Mouse (Mus musculus): ENCODE results near the gene Mrpl34.
"Not testable (repeated sequence)": the region's sequence is repeated elsewhere in the genome, so short reads cannot be mapped to it uniquely, and the experiment has no call there.

Mrpl34 gene

DNA sequence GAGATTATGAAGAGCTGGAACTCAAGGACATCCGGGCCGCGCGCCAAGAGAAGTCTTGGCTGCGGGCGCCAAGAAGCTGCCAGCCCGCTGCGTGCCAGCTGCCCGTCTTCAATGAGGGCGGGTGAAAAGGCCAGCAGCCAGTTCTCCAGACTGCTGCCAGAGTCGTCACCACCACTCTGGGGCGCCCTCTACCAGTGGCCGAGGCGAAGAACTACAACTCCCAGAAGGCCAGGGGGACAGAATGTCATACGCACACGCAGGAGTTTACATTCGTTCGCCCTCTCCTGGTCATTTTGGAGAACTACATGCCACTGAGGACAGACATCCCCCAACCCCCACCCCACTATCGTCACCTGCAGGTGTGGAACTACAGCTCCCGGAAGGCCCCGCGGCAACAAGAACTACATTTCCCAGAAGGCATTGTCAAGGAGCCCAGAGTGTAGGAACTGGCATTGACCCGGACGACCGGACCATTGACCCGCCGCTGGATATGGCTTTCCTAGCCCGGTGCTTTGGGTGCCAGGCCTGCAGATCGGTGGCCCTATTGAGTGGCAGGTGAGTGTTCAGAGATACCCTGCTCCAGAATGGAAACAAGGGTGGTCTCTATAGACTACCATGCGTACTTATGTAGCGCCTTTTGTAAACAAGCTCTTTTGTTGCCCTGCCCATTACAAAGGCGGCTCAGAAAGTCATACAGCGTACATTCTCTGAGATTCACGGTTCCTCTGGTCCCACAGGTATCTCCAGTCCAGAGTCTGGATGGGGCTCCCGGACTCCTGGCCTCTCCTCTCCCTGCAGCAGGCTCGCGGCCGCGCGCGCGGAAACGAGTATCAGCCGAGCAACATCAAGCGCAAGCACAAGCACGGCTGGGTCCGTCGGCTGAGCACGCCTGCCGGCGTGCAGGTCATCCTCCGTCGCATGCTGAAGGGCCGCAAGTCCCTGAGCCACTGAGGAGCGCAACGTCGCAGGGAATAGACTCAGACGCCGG is at the start of gene Mrpl34:
Gene Mrpl34 (plus strand): TSS at position 447 of the 988 bp plus-strand sequence.
- DNase-seq (ENCODE audit: low read depth, low spot score), result peak; percentile 99

DNA sequence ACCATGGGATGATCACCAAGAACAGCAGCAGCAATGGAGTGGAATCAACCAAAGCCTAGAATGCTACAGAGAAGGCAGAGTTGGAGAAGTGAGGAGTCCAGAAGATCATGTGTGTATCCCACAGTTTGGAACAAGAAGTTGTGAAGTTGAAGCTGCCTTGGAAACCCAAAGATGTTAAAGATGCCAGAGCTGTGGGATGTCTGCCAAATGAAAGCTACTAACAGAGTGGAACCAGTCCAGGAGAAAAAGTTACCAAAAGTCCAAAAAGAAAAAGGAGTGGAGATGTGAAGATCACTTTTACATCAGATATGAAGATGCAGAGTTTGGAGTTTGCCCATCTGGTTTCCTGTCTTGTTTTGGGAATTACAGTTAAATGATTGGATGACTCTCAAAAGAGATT is 42.6 kb upstream of the Mrpl34 start:
- no peak for DNase-seq (ENCODE audit: low read depth, low spot score)

DNA sequence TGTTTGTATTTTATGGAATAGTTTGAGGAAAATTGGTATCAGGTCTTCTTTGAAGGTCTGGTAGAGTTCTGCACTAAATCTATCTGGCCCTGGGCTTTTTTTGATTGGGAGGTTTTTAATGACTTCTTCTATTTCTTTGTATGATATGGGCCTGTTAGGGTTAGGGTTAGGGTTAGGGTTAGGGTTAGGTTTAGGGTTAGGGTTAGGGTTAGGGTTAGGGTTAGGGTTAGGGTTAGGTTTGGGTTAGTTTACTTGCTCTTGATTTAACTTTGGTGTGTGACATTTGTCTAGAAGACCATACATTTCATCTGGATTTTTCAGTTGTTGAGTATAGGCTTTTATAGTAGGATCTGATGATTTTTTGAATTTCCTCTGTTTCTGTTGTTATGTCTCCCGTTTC is 31.8 kb upstream of the Mrpl34 start:
- DNase-seq (ENCODE audit: low read depth, low spot score), result not testable (repeated sequence)

DNA sequence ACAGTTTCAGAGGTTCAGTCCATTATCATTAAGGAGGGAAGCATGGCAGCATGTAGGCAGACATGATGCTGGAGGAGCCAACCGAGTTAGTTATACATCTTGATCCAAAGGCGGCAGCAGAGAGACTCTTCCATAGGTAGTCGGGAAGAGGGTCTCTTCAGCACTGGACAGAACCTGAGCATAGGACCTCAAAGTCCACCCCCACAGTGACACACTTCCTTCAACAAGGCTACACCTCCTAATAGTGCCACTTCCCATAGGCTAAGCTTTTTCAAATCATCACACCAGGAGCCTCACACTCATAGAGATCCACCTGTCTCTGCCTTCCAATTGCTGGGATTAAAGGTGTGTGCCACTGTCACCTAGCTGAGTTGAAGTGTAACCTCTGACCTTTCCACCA is 27.7 kb upstream of the Mrpl34 start:
- DNase-seq (ENCODE audit: low read depth, low spot score), result no peak

DNA sequence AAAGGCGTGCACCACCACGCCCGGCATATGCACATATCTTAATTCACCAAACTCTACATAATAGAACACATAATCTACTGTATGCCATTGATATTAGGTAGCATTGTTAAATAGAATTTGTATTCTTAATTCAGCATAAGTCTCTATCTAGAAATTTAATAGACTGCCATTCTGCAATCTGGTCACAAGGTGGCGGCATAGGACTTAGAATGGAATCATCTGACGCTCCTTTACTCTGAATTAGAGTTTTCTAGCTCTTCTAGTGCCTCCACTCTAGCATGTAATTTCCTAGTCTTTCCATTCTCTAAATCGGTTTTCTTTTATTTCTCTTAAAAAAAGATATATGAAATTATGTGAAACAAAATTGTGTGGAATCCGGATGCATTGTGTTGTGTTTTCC is 23.4 kb upstream of the Mrpl34 start:
- DNase-seq (ENCODE audit: low read depth, low spot score), result peak; percentile 69

- no peak for DNase-seq (ENCODE audit: low read depth, low spot score)
Observed at GRCm38 (mm10) chr8:71445096-71445495, 19.7 kb upstream of the Mrpl34 start.

DNA sequence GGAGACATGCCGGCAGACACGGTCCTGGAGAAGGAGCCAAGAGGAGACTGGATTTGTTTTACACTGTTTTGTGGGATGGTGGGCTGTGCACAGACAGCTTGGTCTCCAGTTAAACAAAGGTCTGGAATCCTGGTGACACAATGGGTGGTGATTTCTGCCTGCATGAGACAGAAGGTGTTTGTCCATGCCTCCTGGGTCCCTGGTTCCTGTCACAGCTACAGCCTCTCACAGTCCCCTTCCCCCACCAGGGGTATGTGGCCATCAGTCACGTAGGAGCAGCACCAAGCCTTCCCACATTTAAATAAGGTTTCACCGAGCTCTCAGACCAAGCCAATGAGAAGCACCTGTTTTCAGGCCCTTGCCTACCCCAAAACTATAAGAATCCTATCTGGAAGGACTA is 13.4 kb upstream of the Mrpl34 start:
- no peak for DNase-seq (ENCODE audit: low read depth, low spot score)

DNA sequence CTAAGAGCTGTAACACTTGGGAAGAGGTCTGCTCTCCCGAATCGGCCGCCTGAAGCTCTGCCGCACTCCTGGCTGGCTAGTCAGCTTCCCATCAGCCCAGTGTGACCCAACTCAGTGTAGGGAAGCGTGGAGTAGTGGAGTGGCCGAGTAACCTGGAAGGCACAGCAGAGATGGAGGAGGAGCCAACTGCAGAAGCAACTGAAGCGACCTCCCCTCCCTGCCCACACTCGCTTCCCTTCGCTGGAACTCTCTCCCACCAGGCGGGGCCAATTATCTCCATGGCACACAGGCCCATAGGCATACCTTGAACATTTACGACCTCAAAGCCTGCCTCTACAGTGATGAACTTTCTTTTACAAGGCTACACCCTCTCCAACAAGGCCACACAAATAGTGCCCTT is 13.0 kb upstream of the Mrpl34 start:
- DNase-seq (ENCODE audit: low read depth, low spot score), result no peak

GRCm38 (mm10) chr8:71452669-71453068 is 12.1 kb upstream of the Mrpl34 start:
- DNase-seq (ENCODE audit: low read depth, low spot score), result no peak

- DNase-seq (ENCODE audit: low read depth, low spot score), result no peak
Observed at GRCm38 (mm10) chr8:71454668-71455067, 10.1 kb upstream of the Mrpl34 start.

DNA sequence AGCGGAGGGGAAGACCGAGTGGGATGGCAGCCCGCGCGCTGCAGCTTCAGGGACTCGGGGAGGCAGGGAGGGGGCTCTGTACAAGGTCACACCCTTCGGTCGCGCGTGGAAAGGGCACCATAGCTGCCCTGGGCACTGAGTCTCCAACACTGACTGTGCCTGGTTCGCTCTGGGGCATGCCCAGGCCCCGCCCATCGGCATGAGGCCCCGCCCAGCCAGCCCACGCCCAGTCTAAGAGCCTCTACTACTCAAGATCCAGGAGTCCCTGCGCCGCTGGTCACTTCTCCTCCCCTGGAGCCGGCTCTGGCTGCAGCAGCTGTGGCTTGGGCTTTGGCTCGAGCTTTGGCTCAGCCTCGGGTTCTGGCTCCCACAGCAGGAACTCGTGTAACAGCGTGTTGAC is 7.9 kb upstream of the Mrpl34 start:
- no peak for DNase-seq (ENCODE audit: low read depth, low spot score)

DNA sequence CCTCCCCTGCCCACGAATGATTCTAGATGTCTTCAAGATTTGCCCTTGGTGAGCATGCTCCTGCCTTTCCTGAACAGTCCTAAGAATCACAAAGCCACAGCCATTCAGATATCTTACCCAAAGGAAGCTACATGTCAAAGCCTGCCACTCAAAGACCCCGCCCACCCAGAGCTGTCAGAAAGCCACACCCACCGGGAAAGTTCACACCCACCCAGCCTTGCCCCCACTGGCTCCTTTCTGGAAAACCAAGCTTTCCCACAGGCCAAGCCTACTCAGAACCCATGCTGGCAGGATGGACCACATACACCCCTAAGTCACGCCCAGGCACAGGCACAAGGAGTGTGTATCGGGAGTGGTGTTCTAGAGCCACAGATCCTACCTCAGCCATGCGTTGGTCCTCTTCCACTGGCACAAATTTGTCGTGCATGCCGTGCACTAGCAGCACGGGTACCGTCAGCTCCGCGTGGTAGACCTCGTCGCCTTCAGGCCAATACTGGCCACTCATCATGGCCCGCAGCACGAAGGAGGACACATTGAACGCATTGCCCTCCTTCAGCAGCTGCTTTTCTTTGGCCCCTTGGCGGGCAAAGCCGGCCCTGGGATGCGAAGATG is 7.0 kb upstream of the Mrpl34 start:
- no peak for DNase-seq (ENCODE audit: low read depth, low spot score)

DNA sequence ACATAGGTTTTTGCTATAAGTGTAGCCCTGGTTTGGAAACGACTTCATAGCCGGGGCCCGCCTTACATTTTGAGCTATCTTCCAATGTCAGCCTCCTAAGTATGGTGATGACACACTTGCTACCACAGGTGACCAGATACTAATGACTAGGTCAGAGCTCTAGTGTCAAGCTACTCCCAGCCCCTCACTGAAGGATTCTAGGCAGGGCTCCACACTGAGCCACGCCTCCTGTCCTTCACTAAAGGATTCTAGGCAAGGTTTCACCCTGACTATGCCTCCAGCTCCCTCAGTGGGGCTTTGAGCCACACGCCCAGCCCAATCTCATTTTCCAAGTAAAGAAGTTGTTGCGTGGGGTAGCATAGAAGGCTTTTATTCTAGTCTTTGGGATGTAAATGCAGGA is 4.0 kb upstream of the Mrpl34 start:
- DNase-seq (ENCODE audit: low read depth, low spot score), result no peak

- DNase-seq (ENCODE audit: low read depth, low spot score), result no peak
Observed at GRCm38 (mm10) chr8:71461152-71461840, 3.5 kb upstream of the Mrpl34 start.

DNA sequence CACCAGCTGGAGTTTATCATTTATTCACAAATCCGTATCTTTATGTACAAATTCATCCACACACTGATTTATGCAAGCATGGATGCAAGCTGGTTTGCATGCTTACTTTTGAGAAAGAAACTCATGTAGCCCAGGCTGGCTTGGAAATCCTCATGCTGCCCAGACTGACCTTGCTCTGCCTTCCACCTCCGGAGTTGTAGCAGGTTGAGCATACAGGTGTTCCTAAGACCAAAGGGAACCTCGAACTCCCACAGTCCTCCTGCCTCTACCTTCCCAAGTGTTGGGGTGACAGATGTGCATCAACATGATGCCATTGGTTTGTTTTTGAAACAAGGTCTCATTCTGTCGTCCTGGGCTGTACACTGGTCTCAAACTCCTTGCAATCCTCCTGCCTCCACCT is 2.6 kb upstream of the Mrpl34 start:
- DNase-seq (ENCODE audit: low read depth, low spot score), result no peak

DNA sequence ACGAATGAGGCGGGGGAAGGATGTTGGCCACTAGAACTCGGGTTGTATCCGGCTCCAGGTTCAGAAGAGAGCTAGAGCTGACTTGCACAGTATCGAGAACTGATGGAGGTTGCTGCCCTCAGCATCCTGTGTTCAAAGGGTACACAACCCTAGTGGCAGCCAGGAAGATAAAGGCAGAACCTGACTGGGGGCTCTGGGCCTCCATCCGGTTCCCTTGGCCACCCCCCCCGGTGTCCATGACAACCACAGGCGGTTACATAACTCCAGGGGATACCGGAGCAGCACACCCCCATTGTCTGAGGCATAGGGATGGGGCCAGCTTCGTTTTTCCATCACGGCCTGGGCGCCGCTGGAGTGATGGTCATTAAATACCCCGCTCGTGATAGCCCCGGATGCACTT is 2.0 kb upstream of the Mrpl34 start:
- peak; percentile 96 for DNase-seq (ENCODE audit: low read depth, low spot score)

DNA sequence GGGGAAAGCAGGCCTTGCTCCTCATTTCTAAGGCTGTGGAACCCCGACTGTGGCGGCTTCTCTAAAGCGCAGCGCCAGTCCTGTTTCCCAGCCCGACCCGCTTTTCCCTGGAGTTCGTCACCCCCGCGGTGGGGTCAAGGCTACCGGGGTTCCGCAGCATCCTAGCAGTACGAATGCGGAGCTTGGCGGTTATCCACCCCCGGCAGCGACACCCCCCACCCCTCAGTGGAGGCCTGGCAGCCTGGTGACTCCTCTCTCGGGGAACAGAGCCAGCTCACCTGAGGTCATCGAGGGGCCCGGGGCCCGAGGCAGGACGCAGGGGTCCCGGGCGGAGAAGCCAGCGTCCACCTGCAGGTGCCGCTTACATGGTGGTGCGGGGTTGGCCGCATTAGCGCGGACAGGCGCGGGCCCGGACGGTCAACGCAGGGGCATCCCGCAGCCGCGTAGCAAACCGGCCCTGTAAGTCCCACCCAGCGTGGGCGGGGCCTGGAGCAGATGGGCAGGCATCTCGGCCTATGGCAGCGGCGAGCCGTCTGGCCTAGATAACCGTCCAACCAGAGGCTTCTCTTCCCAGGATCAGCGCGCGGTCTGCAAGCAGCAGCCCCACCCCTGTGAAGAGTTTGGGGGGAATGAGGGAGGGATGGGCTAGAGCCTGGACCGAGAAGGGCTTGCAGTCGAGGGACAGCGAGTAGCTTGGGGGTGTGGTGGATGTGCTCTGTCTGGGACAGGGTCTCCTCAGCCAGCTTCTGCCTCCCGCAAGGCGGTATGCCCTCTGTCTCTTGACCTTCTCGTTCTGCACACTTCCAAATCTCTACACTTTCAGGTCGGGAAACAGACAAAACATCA is 1.3 kb upstream of the Mrpl34 start, which contains the start of gene Abhd8:
Gene Abhd8 (minus strand): TSS at position 468 of the 846 bp plus-strand sequence.
- peak; percentile 95 for DNase-seq (ENCODE audit: low read depth, low spot score)

DNA sequence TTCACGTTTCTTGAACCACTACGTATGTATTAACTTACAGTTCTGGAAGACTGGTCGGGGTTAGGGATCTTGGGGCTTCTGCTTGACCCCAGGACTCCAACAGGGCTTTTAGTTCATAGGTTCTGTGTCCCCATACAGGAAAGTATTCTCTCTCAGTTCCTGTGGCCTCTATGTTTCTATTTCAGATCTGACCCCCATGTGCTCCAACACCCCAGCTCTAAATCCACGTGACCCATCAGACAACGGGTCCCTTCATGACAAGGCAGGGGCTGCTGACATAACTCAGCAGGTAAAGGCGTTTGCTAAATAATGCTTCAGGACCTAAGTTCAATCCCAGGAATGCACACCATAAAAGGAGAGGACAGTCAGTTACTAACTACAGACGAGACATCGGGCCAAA is 974 bp downstream of the Mrpl34 start:
- no peak for DNase-seq (ENCODE audit: low read depth, low spot score)

- no peak for DNase-seq (ENCODE audit: low read depth, low spot score)
Observed at GRCm38 (mm10) chr8:71466198-71466597, 1.4 kb downstream of the Mrpl34 start.

GRCm38 (mm10) chr8:71467201-71467600 is 2.4 kb downstream of the Mrpl34 start:
- no peak for DNase-seq (ENCODE audit: low read depth, low spot score)

GRCm38 (mm10) chr8:71468001-71468400 is 3.2 kb downstream of the Mrpl34 start:
- DNase-seq (ENCODE audit: low read depth, low spot score), result no peak

Measured in CD4-positive helper T cell, adult 2 months (primary cell).